Mouse (Mus musculus) forebrain, embryonic 15.5 days (tissue): ENCODE measurements around the gene Ptprm. TPM values are rescaled to one million over a fixed set of nuclear protein-coding genes. Genes with fewer than 3 reads are reported as not detected.

Source experiments
- ATAC-seq: fragments of 200-750 bp; cut with Nextera tagmentation; replicated peaks from 2 replicates; pipeline ENCODE4 v1.8.0; 2017; ENCODE audit warnings: mild to moderate bottlenecking, moderate TSS enrichment, moderate library complexity
- H3K27ac ChIP-seq: fragments of 300-500 bp; sonication (generic); replicated peaks from 2 replicates; pipeline ENCODE4 v1.5.1; 2015; ENCODE audit warnings: mild to moderate bottlenecking, inconsistent platforms
- H3K27me3 ChIP-seq: fragments of 300-500 bp; sonication (generic); 2 replicates; pipeline ENCODE4 v1.6.1; 2015; ENCODE audit warnings: inconsistent platforms
- H3K36me3 ChIP-seq: fragments of 300-500 bp; sonication (generic); 2 replicates; pipeline ENCODE4 v1.6.1; 2015; ENCODE audit warnings: mild to moderate bottlenecking, inconsistent platforms
- H3K4me1 ChIP-seq: fragments of 300-500 bp; sonication (generic); 2 replicates; pipeline ENCODE4 v1.6.1; 2015; ENCODE audit warnings: inconsistent platforms
- H3K4me2 ChIP-seq: fragments of 300-500 bp; sonication (generic); replicated peaks from 2 replicates; pipeline ENCODE4 v1.6.1; 2015; ENCODE audit warnings: mild to moderate bottlenecking, inconsistent platforms
- H3K4me3 ChIP-seq: fragments of 300-500 bp; sonication (generic); 2 replicates; pipeline ENCODE4 v1.5.1; 2015; ENCODE audit warnings: mild to moderate bottlenecking, inconsistent platforms
- H3K9ac ChIP-seq: fragments of 300-500 bp; sonication (generic); replicated peaks from 2 replicates; pipeline ENCODE4 v1.6.1; 2015; ENCODE audit warnings: mild to moderate bottlenecking, inconsistent platforms
- H3K9me3 ChIP-seq: fragments of 300-500 bp; sonication (generic); 2 replicates; pipeline ENCODE4 v1.6.1; 2016; ENCODE audit warnings: inconsistent platforms
- WGBS: fragments of 180-500 bp; shearing (Covaris S2); methylation state at CpG from one replicate; pipeline ENCODE4 v1.1.7; 2015; ENCODE audit warnings: mixed read lengths; 5-methylcytosine and 5-hydroxymethylcytosine counted together
- polyA plus RNA-seq: library from polyadenylated mRNA; unstranded; fragments of >200 nt; fragmentation: Nextera tagmentation; extraction: Ambion mirVana; gene quantifications from 2 replicates; pipeline ENCODE4 v1.2.1, GENCODE M21; 2015

The Ptprm gene
- polyA plus RNA-seq, 1 experiment from 2014 or later = 10.7 TPM

DNA sequence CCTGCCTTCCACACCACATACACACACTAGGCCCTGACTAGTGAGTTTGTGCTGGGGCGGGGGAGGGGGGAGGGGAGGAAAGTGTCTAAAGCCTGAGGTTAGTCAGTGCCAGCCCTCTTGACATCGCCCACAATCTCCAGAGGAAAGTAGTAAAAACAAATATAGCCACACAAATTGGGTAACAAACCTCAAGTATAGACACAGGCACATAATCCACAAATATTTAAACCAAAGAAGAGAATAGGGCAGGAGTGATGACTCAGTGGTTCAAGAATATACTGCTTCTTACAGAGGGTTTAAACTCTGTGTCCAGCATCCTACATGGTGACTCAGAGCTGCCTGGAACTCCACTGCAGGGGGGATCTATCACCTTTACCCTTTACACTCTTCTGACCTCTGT is 203.8 kb downstream of the Ptprm start:
- Histone ChIP-seq H3K9ac (no peak overlapping the region), H3K4me1 (no peaks in the 10 kb centered on the region), H3K36me3 (no peaks in the 10 kb centered on the region), H3K4me3 (no peak overlapping the region), H3K27ac (no peak overlapping the region), H3K27me3 (no peaks in the 10 kb centered on the region), H3K9me3 (no peaks in the 10 kb centered on the region), H3K4me2 (no peak overlapping the region)
- ATAC-seq = no peak
- WGBS = 85% methylated on average over 2 of the region's 2 CpGs

GRCm38 (mm10) chr17:67142183-67142756 is 212.0 kb downstream of the Ptprm start:
- Histone ChIP-seq H3K4me2 (no peak overlapping the region), H3K4me1 (no peaks in the 10 kb centered on the region), H3K9me3 (no peaks in the 10 kb centered on the region), H3K4me3 (no peak overlapping the region), H3K9ac (no peak overlapping the region), H3K27me3 (no peaks in the 10 kb centered on the region), H3K36me3 (no peaks in the 10 kb centered on the region), H3K27ac (no peak overlapping the region)
- WGBS = 89% methylated on average over 4 of the region's 4 CpGs
- no peak for ATAC-seq

DNA sequence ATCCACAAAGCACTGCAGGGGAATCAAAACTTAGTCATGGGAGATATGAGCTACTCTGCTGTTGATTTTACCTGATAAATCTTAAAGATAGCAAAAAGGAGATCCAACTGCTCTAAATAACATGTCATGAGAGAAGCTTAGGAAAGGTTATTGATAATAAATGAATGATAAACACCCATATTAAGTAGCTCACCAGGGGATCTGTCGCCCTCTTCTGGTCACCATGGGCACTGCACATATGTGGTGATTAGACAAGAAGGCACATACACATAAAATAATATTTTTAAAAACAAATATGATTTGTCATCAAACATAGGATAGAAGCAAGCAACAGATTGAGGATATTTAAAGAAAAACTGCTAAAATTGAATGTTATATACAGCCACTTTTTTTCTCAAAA is 213.8 kb downstream of the Ptprm start:
- no peak for ATAC-seq
- Histone ChIP-seq H3K36me3 (no peaks in the 10 kb centered on the region), H3K27me3 (no peaks in the 10 kb centered on the region), H3K27ac (no peak overlapping the region), H3K4me1 (no peaks in the 10 kb centered on the region), H3K9ac (no peak overlapping the region), H3K4me3 (no peak overlapping the region), H3K9me3 (no peaks in the 10 kb centered on the region), H3K4me2 (no peak overlapping the region)
- 36% methylated on average over 1 of the region's 1 CpGs for WGBS

DNA sequence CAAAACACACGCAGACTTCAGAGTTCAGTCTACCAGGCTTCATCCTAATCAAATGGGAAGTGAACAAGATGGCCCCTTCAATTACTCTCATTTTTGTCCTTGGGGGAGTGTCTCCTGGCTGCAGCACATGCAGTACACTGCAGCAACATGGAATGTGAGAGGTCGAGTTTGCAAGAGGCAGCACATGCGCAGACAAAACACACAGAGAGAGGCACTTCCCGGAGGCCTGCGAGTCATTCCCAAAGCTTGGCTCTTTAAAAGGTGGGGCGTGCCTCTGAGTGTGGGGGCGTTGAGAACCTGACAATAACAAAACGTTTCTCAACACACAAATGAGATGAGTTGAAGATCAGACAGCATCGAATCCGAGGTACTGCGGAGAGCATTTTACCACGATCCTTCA is 215.3 kb downstream of the Ptprm start:
- no peak overlapping the region for H3K4me3 ChIP-seq
- no peaks in the 10 kb centered on the region for H3K36me3 ChIP-seq
- no peaks in the 10 kb centered on the region for H3K4me1 ChIP-seq
- ATAC-seq = no peak
- H3K9ac ChIP-seq = no peak overlapping the region
- H3K4me2 ChIP-seq = no peak overlapping the region
- H3K27me3 ChIP-seq = 0 out of 2 replicates have a peak, but pooled peaks cover 2% of the 10 kb centered on the region
- 72% methylated on average over 12 of the region's 12 CpGs for WGBS
- H3K9me3 ChIP-seq = no peaks in the 10 kb centered on the region
- H3K27ac ChIP-seq = no peak overlapping the region

- Histone ChIP-seq H3K27ac (no peak overlapping the region), H3K9ac (no peak overlapping the region), H3K4me1 (peaks cover 13% of the 10 kb centered on the region), H3K9me3 (no peaks in the 10 kb centered on the region), H3K4me2 (no peak overlapping the region), H3K4me3 (no peak overlapping the region), H3K27me3 (0 out of 2 replicates have a peak, but pooled peaks cover 2% of the 10 kb centered on the region), H3K36me3 (no peaks in the 10 kb centered on the region)
- WGBS = 89% methylated on average over 7 of the region's 7 CpGs
- ATAC-seq = no peak
Measured at GRCm38 (mm10) chr17:67136876-67137275, 217.4 kb downstream of the Ptprm start.

- 73% methylated on average over 8 of the region's 8 CpGs for WGBS
- Histone ChIP-seq H3K4me3 (no peak overlapping the region), H3K27me3 (0 out of 2 replicates have a peak, but pooled peaks cover 4% of the 10 kb centered on the region), H3K9me3 (no peaks in the 10 kb centered on the region), H3K36me3 (no peaks in the 10 kb centered on the region), H3K4me2 (no peak overlapping the region), H3K27ac (no peak overlapping the region), H3K4me1 (peaks cover 13% of the 10 kb centered on the region), H3K9ac (no peak overlapping the region)
- no peak for ATAC-seq
Measured at GRCm38 (mm10) chr17:67136421-67136820, 217.8 kb downstream of the Ptprm start.

DNA sequence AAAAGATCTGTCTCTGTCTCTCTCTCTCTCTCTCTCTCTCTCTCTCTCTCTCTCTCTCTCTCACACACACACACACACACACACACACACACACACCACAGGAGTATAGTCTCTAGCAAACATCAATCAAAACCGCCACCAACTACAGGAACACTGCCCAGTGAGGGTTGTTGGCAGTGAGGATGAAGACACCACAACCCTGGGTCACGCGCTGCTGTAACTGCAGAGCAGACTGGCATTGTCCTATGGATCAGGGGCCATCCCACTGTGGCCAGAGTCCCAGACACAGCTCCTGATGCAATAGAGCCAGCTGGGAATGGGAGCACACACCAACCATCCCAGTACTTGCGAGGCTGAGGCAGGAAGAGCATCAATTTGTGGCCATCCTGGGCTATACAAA is 220.0 kb downstream of the Ptprm start:
- H3K9me3 ChIP-seq = no peaks in the 10 kb centered on the region
- no peak overlapping the region for H3K27ac ChIP-seq
- H3K4me1 ChIP-seq = peaks cover 15% of the 10 kb centered on the region
- 82% methylated on average over 4 of the region's 4 CpGs for WGBS
- ATAC-seq = no peak
- no peaks in the 10 kb centered on the region for H3K36me3 ChIP-seq
- no peak overlapping the region for H3K4me2 ChIP-seq
- peaks cover 5% of the 10 kb centered on the region; the same call in 1 of the 2 replicates for H3K27me3 ChIP-seq
- H3K4me3 ChIP-seq = no peak overlapping the region
- H3K9ac ChIP-seq = no peak overlapping the region

- no peaks in the 10 kb centered on the region for H3K9me3 ChIP-seq
- H3K4me2 ChIP-seq = no peak overlapping the region
- no peaks in the 10 kb centered on the region for H3K36me3 ChIP-seq
- WGBS = 19% methylated on average over 13 of the region's 13 CpGs
- H3K27ac ChIP-seq = 0 out of 2 replicates have a peak overlapping the region, but pooled peaks have one; percentile 14
- no peak overlapping the region for H3K9ac ChIP-seq
- peaks cover 15% of the 10 kb centered on the region for H3K4me1 ChIP-seq
- H3K27me3 ChIP-seq = peaks cover 5% of the 10 kb centered on the region; the same call in 1 of the 2 replicates
- no peak overlapping the region for H3K4me3 ChIP-seq
- ATAC-seq = peak; percentile 69; the same call in 1 of the 2 replicates
Measured at GRCm38 (mm10) chr17:67133440-67134103, 220.7 kb downstream of the Ptprm start.

GRCm38 (mm10) chr17:67133026-67133425 is 221.2 kb downstream of the Ptprm start:
- no peaks in the 10 kb centered on the region for H3K9me3 ChIP-seq
- no peak overlapping the region for H3K4me2 ChIP-seq
- peaks cover 5% of the 10 kb centered on the region; the same call in 1 of the 2 replicates for H3K27me3 ChIP-seq
- ATAC-seq = no peak
- no peak overlapping the region for H3K9ac ChIP-seq
- no peak overlapping the region for H3K27ac ChIP-seq
- peaks cover 15% of the 10 kb centered on the region for H3K4me1 ChIP-seq
- no peaks in the 10 kb centered on the region for H3K36me3 ChIP-seq
- no peak overlapping the region for H3K4me3 ChIP-seq
- WGBS = 97% methylated on average over 4 of the region's 4 CpGs

GRCm38 (mm10) chr17:67127530-67127929 is 226.7 kb downstream of the Ptprm start:
- Histone ChIP-seq H3K36me3 (no peaks in the 10 kb centered on the region), H3K4me3 (no peak overlapping the region), H3K9me3 (no peaks in the 10 kb centered on the region), H3K9ac (no peak overlapping the region), H3K4me2 (no peak overlapping the region), H3K4me1 (peaks cover 13% of the 10 kb centered on the region), H3K27ac (no peak overlapping the region), H3K27me3 (peaks cover 5% of the 10 kb centered on the region; the same call in 1 of the 2 replicates)
- 61% methylated on average over 7 of the region's 7 CpGs for WGBS
- peak; percentile 46; the same call in 1 of the 2 replicates for ATAC-seq

GRCm38 (mm10) chr17:67125596-67125995 is 228.7 kb downstream of the Ptprm start:
- 64% methylated on average over 4 of the region's 4 CpGs for WGBS
- H3K4me3 ChIP-seq = no peak overlapping the region

GRCm38 (mm10) chr17:67124294-67124693 is 230.0 kb downstream of the Ptprm start:
- no peak for ATAC-seq
- Histone ChIP-seq H3K9ac (no peak overlapping the region), H3K27me3 (peaks cover 2% of the 10 kb centered on the region; the same call in 1 of the 2 replicates), H3K36me3 (no peaks in the 10 kb centered on the region), H3K4me1 (peaks cover 21% of the 10 kb centered on the region), H3K9me3 (no peaks in the 10 kb centered on the region), H3K4me3 (no peak overlapping the region), H3K27ac (no peak overlapping the region), H3K4me2 (no peak overlapping the region)
- 49% methylated on average over 5 of the region's 5 CpGs for WGBS

More at GRCm38 (mm10) chr17:67125596-67125995, 228.7 kb downstream of the Ptprm start:
- Histone ChIP-seq H3K36me3 (no peaks in the 10 kb centered on the region), H3K27ac (no peak overlapping the region), H3K27me3 (peaks cover 2% of the 10 kb centered on the region; the same call in 1 of the 2 replicates), H3K9me3 (no peaks in the 10 kb centered on the region), H3K4me1 (peaks cover 20% of the 10 kb centered on the region), H3K4me2 (no peak overlapping the region), H3K9ac (no peak overlapping the region)
- no peak for ATAC-seq
